Mouse (Mus musculus) 3T3-L1 (cell line): ENCODE results near the gene Ubtfl1.
A peak's percentile ranks its signal among the peaks of the same experiment; 100 is the strongest.
"Not testable (repeated sequence)": the region's sequence is repeated elsewhere in the genome, so short reads cannot be mapped to it uniquely, and the experiment has no call there.

Source experiments
- DNase-seq: peaks from one replicate; pipeline ENCODE4 v3.0.0-alpha.2; 2015; ENCODE audit warnings: low read depth, low spot score

The Ubtfl1 gene

DNA sequence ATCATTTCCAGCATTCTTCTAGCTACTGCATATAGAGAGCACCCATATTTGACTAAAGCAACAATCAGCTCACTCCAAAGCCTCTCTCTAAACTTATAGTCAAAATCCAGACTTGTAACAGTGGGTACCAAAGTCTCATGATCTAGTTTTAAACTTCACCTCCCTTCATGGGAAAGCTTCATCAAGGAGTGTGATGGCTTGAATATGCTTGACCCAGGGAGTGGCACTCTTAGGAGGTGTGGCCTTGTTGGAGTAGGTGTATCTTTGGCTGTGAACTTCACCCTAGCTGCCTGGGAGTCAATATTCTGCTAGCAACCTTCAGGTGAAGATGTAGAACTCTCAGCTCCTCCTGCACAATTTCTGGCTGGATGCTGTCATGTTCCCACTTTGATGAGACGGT is at the start of gene Ubtfl1:
Gene Ubtfl1, plus strand, starts transcription at position 301 of the 400 bp plus-strand sequence.
- no peak for DNase-seq

DNA sequence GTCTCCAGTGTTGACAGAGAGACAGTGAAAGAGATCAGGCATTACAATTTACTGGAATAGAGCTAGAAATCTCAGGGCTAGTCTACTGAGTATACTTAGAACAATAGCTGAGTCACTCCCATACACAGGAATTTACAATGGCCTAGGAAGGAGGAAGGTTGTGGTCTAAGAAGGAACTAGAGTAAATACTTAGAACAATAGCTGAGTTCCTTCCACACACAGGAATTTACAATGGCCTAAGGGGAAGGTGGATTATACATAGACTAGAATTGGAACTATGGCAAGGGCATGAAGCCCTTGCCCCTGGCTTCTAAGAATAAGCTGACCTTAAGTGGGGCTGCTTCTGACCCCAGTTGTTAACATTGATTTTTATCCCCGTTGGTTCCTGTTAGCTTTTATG is 31.2 kb upstream of the Ubtfl1 start:
- DNase-seq = not testable (repeated sequence)

DNA sequence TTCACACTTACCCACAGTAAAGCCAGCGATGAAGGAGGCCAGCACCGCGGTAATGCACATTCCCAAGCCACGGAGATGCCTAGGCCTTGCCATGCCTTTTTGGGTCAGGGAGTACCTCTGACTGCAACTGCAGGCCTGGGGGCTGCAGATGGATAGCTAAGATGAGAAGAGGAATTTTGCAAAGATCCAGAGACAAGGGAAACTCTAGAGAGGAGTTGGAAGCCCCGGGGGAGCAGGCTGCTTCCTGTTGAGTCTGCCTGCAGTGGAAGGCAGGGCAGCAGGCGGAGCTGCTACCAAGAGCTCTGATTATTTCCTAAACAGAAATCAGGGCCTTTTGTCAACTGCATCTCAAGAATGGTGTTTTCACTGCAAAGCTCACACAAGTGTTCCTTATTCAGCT is 18.4 kb upstream of the Ubtfl1 start:
- DNase-seq = peak; percentile 45

DNA sequence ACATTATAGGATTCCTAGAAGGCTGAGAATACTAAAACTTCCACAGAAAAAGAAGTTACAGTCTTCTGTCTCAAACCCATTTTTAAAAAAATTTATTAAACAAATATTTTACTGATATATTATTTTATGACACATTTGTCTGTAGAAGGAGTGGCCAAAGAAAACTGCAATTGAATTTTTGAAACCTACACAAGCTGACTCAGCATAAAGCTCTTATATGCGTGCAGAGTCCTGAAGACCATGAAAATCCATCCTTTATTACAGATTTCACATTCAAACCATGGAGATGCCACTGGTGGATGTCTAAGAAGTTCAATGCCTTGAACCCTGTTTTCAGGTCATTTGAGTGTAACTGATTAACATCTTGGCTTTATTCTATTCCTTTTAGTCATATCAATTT is 4.6 kb upstream of the Ubtfl1 start:
- DNase-seq = no peak

GRCm38 (mm10) chr9:18402895-18403294 is 1.3 kb upstream of the Ubtfl1 start, which contains the start of gene Naalad2:
TSS of gene Naalad2 (minus strand) at chr9:18402995.
- not testable (repeated sequence) for DNase-seq

DNA sequence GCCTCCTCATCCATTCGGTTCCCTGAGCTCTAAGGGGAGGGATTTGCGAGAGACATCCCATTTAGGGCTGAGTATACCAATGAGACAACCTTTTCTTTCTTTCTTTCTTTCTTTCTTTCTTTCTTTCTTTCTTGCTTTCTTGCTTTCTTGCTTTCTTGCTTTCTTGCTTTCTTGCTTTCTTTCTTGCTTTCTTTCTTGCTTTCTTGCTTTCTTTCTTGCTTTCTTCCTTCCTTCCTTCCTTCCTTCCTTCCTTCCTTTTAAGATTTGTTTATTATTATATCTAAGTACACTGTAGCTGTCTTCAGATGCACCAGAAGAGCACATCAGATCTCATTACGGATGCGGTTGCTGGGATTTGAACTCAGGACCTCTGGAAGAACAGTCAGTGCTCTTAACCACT is 8.2 kb downstream of the Ubtfl1 start:
- DNase-seq = not testable (repeated sequence)

DNA sequence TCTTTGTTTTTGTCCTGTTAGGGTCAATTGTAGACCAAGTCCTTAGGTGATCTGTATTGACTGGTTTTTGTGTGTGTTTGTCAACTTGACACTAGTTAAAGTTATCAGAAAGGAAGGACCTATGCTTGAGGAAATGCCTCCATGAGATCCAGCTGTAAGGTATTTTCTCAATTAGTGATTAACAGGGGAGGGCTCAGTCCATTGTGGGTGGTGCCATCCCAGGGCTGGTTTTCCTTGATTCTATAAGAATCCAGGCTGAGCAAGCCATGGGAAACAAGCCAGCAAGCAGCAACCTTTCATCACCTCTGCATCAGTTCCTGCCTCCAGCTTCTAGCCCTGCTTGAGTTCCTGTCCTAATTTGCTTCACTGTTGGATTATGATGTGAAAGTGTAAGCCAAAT is 26.1 kb downstream of the Ubtfl1 start, which contains the start of gene Mbd3l2:
Gene Mbd3l2, plus strand, starts transcription at position 301 of the 400 bp plus-strand sequence.
- DNase-seq = no peak

- DNase-seq = peak; percentile 14
These were observed 27.5 kb downstream of the Ubtfl1 start for GRCm38 (mm10) chr9:18431687-18432086.

DNA sequence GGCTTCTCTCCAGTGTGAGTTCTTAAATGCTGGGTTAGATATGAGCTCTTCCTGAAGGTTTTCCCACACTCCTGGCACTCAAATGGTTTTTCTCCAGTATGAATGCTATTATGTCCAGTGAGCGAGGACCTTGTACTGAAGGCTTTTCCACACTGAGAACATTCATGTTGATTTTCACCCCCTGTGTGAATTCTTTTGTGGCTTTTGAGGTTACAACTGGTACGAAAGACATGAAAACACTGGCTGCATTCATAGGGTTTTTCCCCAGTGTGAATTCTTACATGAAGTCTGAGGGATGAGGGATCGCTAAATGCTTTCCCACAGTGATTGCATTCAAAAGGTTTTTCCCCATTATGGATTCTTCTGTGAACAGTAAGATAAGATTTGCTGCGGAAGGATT is 52.3 kb downstream of the Ubtfl1 start:
- DNase-seq = no peak
